Mouse (Mus musculus) C2C12 (cell line): ENCODE measurements around the gene Tpmt. TPM values are rescaled to one million over a fixed set of nuclear protein-coding genes. Genes with fewer than 3 reads are reported as not detected.

ENCODE experiments used
- H3K27me3 ChIP-seq: one replicate; pipeline ENCODE4 v1.6.1; 2011; ENCODE audit not compliant: control insufficient read depth, insufficient read depth, insufficient read length
- H3K36me3 ChIP-seq: one replicate; pipeline ENCODE4 v1.6.1; 2011; ENCODE audit not compliant: control insufficient read depth, insufficient read depth
- H3K4me3 ChIP-seq: one replicate; pipeline ENCODE4 v1.5.1; 2011; ENCODE audit warnings: mild to moderate bottlenecking, control low read depth; ENCODE audit not compliant: poor library complexity, insufficient read depth, severe bottlenecking
- H3K79me2 ChIP-seq: one replicate; pipeline ENCODE4 v1.6.1; 2011; ENCODE audit not compliant: control insufficient read depth, insufficient read depth
- H3K79me3 ChIP-seq: one replicate; pipeline ENCODE4 v1.6.1; 2011; ENCODE audit warnings: low read depth, control low read depth
- H3ac ChIP-seq: one replicate; pipeline ENCODE3; 2011; ENCODE audit warnings: low read depth; ENCODE audit not compliant: control insufficient read depth, insufficient read length
- CEBPB ChIP-seq: IDR thresholded peaks from one replicate; pipeline ENCODE4 v1.6.1; 2011; ENCODE audit warnings: low read depth, mild to moderate bottlenecking, control low read depth, moderate library complexity
- CTCF ChIP-seq: IDR thresholded peaks from one replicate; pipeline ENCODE4 v1.5.1; 2011; ENCODE audit not compliant: control insufficient read depth, insufficient read depth, insufficient read length
- FOSL1 ChIP-seq: IDR thresholded peaks from one replicate; pipeline ENCODE4 v1.8.0; 2011; ENCODE audit warnings: mild to moderate bottlenecking, low read length; ENCODE audit not compliant: poor library complexity, insufficient read depth, severe bottlenecking
- MAX ChIP-seq: IDR thresholded peaks from one replicate; pipeline ENCODE4 v1.6.1; 2011; ENCODE audit warnings: mild to moderate bottlenecking, control low read depth
- MYOD1 ChIP-seq: IDR thresholded peaks from one replicate; pipeline ENCODE4 v1.6.1; 2011; ENCODE audit warnings: low read depth; ENCODE audit not compliant: control insufficient read depth, insufficient read length
- MYOG ChIP-seq: IDR thresholded peaks from one replicate; pipeline ENCODE4 v1.6.1; 2011; ENCODE audit not compliant: control insufficient read depth, insufficient read length; ENCODE audit errors: extremely low read depth
- USF1 ChIP-seq: IDR thresholded peaks from one replicate; pipeline ENCODE4 v1.6.1; 2011; ENCODE audit warnings: low read depth, mild to moderate bottlenecking, control low read depth, moderate library complexity
- polyA plus RNA-seq: library from polyadenylated mRNA; unstranded; fragments of >200 nt; fragmentation: generic; extraction: Trizol; gene quantifications from one replicate; pipeline ENCODE4 v1.2.1, GENCODE M21; 2012; ENCODE audit warnings: missing spikeins

Tpmt gene
- polyA plus RNA-seq, 1 experiment: 5.6 TPM

- TF ChIP-seq FOSL1: no peak
- TF ChIP-seq CTCF: no peak
- TF ChIP-seq MAX: no peak
- no peak for TF ChIP-seq CEBPB
- TF ChIP-seq MYOG: no peak
- Histone ChIP-seq H3K36me3 (peaks cover 21% of the 10 kb centered on the region), H3ac (no peak overlapping the region)
These were observed 22.0 kb upstream of the Tpmt start for GRCm38 (mm10) chr13:47066516-47066915.

GRCm38 (mm10) chr13:47063985-47064760, 19.6 kb upstream of the Tpmt start:
- no peaks in the 10 kb centered on the region for H3K27me3 ChIP-seq
- H3ac ChIP-seq: no peak overlapping the region
- TF ChIP-seq FOSL1: no peak
- TF ChIP-seq CEBPB: no peak
- TF ChIP-seq MAX: no peak
- no peaks in the 10 kb centered on the region for H3K79me2 ChIP-seq
- H3K4me3 ChIP-seq: no peak overlapping the region
- H3K36me3 ChIP-seq: peaks cover 21% of the 10 kb centered on the region
- no peaks in the 10 kb centered on the region for H3K79me3 ChIP-seq

More at GRCm38 (mm10) chr13:47066516-47066915, 22.0 kb upstream of the Tpmt start:
- H3K27me3 ChIP-seq: no peaks in the 10 kb centered on the region
- H3K79me3 ChIP-seq: no peaks in the 10 kb centered on the region
- no peaks in the 10 kb centered on the region for H3K79me2 ChIP-seq
- H3K4me3 ChIP-seq: no peak overlapping the region

GRCm38 (mm10) chr13:47062756-47063155, 18.2 kb upstream of the Tpmt start:
- Histone ChIP-seq H3K27me3 (no peaks in the 10 kb centered on the region), H3K4me3 (no peak overlapping the region), H3K36me3 (peaks cover 17% of the 10 kb centered on the region), H3ac (no peak overlapping the region), H3K79me3 (no peaks in the 10 kb centered on the region), H3K79me2 (no peaks in the 10 kb centered on the region)
- TF ChIP-seq USF1 (no peak), MYOG (no peak), CTCF (no peak), CEBPB (no peak)

- Histone ChIP-seq H3K36me3 (peaks cover 3% of the 10 kb centered on the region), H3K27me3 (no peaks in the 10 kb centered on the region), H3K79me2 (no peaks in the 10 kb centered on the region), H3K4me3 (no peak overlapping the region), H3K79me3 (no peaks in the 10 kb centered on the region), H3ac (no peak overlapping the region)
- TF ChIP-seq MAX (no peak), MYOG (no peak), FOSL1 (no peak), USF1 (no peak), CEBPB (no peak), MYOD1 (no peak), CTCF (no peak)
These were observed 12.2 kb upstream of the Tpmt start for GRCm38 (mm10) chr13:47056781-47057180.

GRCm38 (mm10) chr13:47056126-47056525, 11.6 kb upstream of the Tpmt start:
- Histone ChIP-seq H3K27me3 (no peaks in the 10 kb centered on the region), H3K4me3 (no peak overlapping the region), H3ac (no peak overlapping the region), H3K36me3 (peaks cover 3% of the 10 kb centered on the region), H3K79me3 (no peaks in the 10 kb centered on the region), H3K79me2 (no peaks in the 10 kb centered on the region)
- no peak for TF ChIP-seq MAX
- TF ChIP-seq MYOD1: no peak
- TF ChIP-seq CTCF: no peak
- no peak for TF ChIP-seq USF1
- TF ChIP-seq CEBPB: no peak
- TF ChIP-seq FOSL1: no peak
- TF ChIP-seq MYOG: no peak

- no peak overlapping the region for H3K4me3 ChIP-seq
- no peak for TF ChIP-seq MYOD1
- TF ChIP-seq MYOG: no peak
- no peak for TF ChIP-seq CEBPB
- TF ChIP-seq FOSL1: no peak
- no peak for TF ChIP-seq MAX
- TF ChIP-seq CTCF: no peak
- TF ChIP-seq USF1: no peak
- H3K79me2 ChIP-seq: no peaks in the 10 kb centered on the region
- no peaks in the 10 kb centered on the region for H3K27me3 ChIP-seq
- peaks cover 6% of the 10 kb centered on the region for H3K36me3 ChIP-seq
- no peaks in the 10 kb centered on the region for H3K79me3 ChIP-seq
- H3ac ChIP-seq: no peak overlapping the region
These were observed 9.4 kb upstream of the Tpmt start for GRCm38 (mm10) chr13:47053971-47054370.
